Mouse (Mus musculus): ENCODE data around the gene Sun5.
"Not testable (repeated sequence)": the region's sequence is repeated elsewhere in the genome, so short reads cannot be mapped to it uniquely, and the experiment has no call there.

Sun5 gene

DNA sequence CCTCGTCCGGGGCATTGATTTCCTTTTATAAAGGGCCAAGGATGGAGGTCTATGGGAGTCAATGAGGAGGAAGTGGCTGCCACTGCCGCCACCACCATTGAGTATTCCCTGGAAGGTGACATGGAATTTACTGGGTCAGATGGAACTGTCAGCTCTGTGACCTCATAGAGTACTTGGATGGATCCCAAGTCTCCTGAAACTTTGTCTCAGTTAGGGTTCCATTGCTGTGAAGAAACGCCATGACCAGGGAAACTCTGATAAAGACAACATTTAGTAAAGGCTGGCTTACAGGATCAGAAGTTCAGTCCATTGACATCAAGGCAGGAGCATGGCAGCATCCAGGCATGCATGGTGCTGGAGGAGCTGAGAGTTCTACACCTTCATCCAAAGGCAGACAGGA lies at the start of gene Sun5:
Gene Sun5, minus strand, starts transcription at position 101 of the 400 bp plus-strand sequence.
- no peak for DNase-seq (ENCODE audit: low read depth in 1 of 2, low spot score in 2 of 2)

DNA sequence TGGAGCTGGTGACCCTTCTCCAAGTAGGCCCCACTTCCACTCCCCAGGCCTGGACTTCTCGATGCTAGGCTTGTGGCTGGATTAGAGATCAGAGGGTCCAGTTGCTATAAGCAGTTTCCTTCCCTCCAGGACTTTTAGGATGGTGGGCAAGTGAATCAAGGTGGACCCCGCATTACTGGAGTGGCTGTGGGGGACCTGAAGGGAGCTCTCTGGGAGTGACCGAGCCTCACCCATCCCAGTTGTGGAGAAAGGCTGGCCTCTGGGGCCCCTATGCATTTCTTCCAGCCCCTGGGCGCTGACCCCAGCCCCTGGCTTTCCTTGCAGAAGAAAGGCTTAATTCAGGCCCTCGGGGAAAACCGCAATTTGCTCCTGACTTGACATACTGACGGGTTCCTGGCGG lies 47.0 kb upstream of the Sun5 start, which contains the start of gene Bpifb3:
Gene Bpifb3, plus strand, starts transcription at position 301 of the 400 bp plus-strand sequence.
- no peak for DNase-seq (ENCODE audit: low read depth in 1 of 2, low spot score in 2 of 2)

DNA sequence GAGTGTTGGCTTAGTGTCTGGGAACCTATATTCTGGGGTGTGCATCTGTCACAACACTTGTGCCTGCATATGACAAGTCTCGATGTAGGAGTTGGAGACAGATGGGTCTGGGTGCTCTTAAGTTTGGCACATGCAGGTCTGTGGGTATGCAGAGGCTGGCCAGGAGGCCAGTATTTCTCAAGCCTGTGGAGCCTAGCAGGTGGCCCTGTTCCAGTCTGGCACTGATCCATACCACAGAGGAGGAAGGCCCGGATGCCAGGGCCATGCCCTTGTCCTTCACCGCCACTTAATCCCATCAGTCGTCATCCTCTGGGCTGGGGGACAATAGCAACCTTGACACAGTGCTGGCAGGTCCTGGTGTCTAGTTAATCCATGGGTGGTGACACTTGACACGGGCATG lies 43.3 kb upstream of the Sun5 start:
- DNase-seq (ENCODE audit: low read depth in 1 of 2, low spot score in 2 of 2) = no peak

DNA sequence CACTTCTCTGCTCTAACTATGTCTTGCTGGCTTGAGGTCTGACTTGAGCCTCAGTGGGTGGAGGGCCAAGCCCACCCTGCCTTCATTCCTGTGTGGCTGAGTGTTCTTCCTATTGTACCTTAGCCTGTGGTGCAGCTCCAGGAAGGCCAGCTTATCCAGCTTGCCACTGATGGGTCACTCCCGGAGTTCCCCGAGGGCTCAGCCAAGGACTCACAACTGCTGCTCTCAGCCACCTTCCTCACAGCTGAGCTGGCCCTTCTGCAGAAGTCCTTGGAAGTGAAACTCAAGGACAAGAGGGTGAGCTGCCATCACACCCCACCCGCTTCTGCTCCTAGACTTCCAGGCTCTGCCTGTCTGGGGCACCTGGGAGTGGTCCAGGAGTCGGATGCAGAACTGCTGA lies 35.7 kb upstream of the Sun5 start:
- DNase-seq (ENCODE audit: low read depth in 1 of 2, low spot score in 2 of 2) = no peak

- no peak for DNase-seq (ENCODE audit: low read depth in 1 of 2, low spot score in 2 of 2)
These were observed 31.8 kb upstream of the Sun5 start for GRCm38 (mm10) chr2:153902726-153903125.

DNA sequence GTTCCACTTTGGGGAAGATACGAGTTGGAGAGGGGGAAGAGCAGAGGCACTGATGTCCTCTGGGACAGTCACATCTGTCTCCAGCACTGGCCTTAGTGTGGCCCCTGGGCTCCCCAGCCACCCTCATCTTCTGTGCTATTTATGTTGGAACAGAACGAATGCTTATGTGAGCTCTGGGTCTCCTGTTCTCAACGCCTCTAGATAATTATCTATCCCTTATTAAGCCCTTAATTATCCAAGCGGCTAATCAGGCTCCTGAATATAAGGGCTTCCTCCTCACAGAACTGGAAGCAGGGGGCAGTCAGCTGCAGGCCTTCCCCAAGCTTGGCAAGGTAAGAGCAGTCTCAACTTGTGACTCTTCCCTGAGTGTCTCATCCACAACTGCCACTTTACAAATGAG lies 29.2 kb upstream of the Sun5 start, which contains the start of gene Bpifb6:
Gene Bpifb6, plus strand, starts transcription at position 301 of the 400 bp plus-strand sequence.
- DNase-seq (ENCODE audit: low read depth in 1 of 2, low spot score in 2 of 2) = no peak

DNA sequence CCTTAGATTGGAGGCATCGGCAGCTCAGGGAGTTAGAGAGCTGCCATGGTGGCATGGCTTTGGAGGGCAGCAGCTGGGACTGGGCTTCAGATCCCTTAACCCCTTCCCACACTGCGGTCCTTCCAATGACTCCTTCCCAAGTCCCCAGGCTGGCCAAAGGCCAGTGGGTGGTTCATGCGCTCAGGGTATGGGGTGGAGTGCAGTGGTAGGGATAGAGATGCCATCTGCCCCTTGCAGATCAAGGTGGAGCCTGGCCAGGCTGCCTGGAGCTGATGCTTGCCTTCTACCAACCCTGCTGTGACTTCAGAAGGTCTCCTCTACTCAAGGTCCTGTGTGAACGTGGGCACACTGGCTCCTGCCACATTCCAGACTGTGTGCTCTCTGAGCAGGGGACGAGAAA lies 28.2 kb upstream of the Sun5 start:
- no peak for DNase-seq (ENCODE audit: low read depth in 1 of 2, low spot score in 2 of 2)

DNA sequence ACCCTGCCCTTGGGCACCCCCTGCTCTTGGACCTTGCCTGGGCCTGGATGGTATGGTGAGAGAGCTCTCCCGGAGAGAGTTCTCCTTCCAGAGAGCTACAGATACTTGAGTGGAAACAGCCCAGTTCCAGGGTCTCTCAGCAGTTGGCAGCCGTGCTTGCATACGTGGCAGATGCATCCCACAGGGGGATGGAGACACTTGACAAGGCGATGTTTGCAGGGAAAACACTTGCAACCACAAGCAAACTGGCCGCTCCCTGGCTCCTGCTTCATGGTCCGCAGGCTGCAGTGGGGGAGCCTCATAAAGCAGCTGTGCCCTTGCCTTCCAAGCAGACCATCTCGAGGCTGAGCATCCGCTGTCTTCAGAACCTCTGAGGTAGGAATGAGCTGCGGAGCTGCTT lies 3.9 kb upstream of the Sun5 start, which contains the start of gene Bpifb2:
Gene Bpifb2, plus strand, starts transcription at position 301 of the 400 bp plus-strand sequence.
- DNase-seq (ENCODE audit: low read depth in 1 of 2, low spot score in 2 of 2) = no peak

GRCm38 (mm10) chr2:153861960-153862359 lies 8.9 kb downstream of the Sun5 start:
- DNase-seq (ENCODE audit: low read depth in 1 of 2, low spot score in 2 of 2) = no peak

DNA sequence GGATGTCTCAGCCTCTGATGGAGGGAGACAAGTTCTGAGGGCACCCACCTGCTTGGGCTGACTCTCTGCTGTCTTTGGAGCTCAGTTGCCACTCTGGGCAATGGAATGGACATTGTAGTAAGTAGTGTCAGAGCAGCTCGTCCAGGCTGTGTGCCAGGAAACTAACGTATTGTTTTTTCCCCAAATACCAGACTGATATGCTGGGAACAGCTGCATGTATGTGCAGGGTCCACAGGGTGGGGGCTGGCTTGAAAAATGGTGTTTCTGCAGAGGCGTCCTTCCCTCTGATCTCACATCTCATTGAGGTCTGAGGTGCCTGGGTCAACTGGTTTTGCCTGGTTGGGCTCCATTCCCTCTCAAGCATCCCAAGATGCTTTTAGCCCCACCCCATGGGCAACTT lies 10.2 kb downstream of the Sun5 start:
- DNase-seq (ENCODE audit: low read depth in 1 of 2, low spot score in 2 of 2) = no peak

DNA sequence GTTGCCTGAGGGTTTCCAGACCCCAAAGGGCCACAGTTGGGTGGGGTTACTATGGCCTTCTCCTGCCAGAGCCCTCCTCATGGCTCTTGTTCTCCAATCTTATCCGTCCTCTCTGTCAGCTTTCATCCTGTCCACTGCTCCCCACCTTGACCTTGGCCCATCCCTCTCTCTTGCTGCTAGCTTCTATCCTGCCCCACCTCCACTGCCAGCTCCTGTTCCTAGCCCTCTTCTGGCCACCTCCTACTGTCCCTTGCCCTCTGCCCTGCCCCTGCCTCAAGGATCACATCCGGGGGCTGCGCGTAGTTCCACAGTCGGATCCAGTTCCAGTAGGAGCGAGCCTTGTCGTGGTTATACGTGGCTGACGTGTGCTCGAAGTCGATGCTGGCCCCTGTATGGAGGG lies 10.6 kb downstream of the Sun5 start:
- no peak for DNase-seq (ENCODE audit: low read depth in 1 of 2, low spot score in 2 of 2)

GRCm38 (mm10) chr2:153859581-153859980 lies 11.3 kb downstream of the Sun5 start:
- DNase-seq (ENCODE audit: low read depth in 1 of 2, low spot score in 2 of 2) = no peak

DNA sequence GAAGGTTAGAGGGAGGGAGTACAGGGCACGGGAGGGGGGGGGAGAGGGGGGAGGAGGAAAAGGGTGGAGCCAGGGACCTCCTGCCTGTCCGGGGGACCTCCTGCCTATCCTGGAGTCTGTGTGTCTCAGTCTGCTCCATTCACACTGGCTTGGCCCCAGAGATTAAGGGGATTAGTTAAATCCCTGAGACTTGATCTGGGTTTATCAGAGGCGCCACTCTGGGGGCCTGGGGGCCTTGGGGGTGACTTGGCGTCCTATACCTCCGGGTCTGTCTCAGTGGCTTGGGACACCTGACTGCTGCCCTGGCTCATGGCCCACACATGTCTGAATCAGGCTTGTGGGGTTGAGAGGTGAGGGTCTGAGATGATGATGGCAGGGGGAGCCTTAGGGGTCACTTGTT lies 17.3 kb downstream of the Sun5 start:
- no peak for DNase-seq (ENCODE audit: low read depth in 1 of 2, low spot score in 2 of 2)

DNA sequence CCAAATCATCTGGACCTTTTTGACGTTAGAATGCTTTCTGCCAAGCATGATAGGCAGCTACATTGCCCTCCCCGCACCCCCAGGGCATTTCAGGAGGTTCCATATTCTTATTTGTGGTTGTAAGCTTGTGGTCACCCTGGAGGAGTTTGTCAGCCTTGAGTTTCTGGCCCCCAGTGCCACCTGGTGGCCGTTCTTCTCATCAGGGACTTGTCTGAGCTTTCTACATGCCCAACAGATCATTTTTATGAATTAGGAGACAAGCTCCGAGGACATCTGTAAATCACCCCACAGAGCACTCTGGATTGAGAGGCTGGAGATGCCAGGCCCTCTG lies 19.9 kb downstream of the Sun5 start:
- DNase-seq (ENCODE audit: low read depth in 1 of 2, low spot score in 2 of 2) = peak in 1 of 2 experiments; percentile 10

DNA sequence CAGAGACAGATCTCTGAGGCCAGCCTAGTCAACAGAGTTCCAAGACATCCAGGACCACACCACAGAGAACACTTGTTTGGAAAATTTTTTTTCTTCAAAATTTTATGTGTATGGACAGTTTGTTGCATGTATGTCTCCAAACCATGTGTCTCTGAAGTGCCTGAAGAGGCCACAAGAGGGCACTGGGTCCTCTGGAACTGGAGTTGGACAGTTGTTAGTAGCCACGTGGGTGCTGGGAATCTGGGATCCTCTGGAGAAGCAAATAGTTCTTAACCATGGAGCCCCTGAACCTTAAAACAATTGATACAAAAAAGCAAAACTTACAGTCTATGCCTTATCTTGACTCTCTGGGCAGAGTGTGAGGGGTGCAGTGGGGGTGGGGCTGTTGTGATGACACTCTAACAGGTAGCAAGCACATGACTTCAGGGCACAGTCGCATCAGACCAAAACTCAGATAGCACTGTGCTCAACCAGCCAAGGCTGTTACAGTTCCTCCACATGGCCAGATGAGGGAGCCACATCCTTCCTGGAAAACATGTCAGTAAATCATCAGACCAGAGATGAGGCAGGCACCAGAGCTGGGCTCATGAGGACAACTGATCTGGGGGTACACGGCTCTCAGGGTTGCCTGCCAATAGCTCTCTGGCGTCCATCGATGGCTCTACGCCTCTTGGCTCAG lies 20.4 kb downstream of the Sun5 start:
- DNase-seq (ENCODE audit: low read depth in 1 of 2, low spot score in 2 of 2) = no peak

GRCm38 (mm10) chr2:153848389-153848788 lies 22.5 kb downstream of the Sun5 start:
- DNase-seq (ENCODE audit: low read depth in 1 of 2, low spot score in 2 of 2) = no peak

GRCm38 (mm10) chr2:153842854-153843253 lies 28.0 kb downstream of the Sun5 start:
- no peak for DNase-seq (ENCODE audit: low read depth in 1 of 2, low spot score in 2 of 2)

DNA sequence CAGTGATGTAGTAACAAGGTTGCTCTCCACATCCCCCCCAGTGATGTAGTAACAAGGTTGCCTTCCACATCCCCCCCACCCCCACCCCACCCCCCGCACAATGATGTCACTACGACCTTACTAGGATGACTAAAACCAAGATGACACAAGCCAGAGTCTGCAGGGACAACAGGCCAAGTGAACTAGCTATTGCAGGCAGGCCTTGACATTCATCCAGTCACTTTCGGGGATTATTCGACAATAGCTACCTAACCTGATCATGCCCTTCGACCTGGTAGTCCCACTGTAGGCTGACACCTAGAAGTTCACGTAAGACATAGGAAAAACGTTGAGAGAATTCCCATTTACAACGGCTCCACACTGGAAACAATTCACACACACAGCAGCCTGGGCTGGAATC lies 37.6 kb downstream of the Sun5 start:
- DNase-seq (ENCODE audit: low read depth in 1 of 2, low spot score in 2 of 2) = no peak

GRCm38 (mm10) chr2:153828704-153829103 lies 42.2 kb downstream of the Sun5 start:
- no peak for DNase-seq (ENCODE audit: low read depth in 1 of 2, low spot score in 2 of 2)

DNA sequence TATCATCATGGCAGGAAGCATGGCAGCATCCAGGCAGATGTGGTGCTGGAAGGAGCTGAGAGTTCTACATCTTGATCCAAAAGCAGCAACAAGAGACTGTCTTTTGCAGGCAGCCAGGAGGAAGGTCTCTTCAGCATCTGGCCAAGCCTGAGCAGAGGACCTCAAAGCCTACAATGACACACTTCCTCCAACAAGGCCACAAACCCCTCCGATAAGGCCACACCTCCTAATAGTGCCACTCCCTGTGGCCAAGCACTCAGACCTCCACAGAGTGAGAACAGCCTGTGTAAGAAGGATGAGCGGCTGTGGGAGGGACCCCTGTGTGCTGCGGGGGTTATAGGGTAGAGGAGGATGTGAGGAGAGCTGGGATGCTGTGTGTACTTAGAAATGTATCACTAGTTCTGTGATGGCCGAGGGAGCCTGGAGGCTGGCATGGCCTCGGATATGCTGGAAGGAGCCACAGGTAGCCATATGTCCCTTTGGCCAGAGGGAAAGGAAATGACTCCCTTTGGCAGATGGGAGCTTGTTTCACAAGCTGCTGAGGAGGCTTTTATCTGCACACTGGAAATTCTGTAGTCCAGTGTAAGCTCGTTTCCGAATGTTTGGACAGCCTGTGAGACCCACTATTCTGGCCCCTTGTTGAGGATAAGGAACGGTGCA lies 43.6 kb downstream of the Sun5 start:
- DNase-seq (ENCODE audit: low read depth in 1 of 2, low spot score in 2 of 2) = no peak

- DNase-seq (ENCODE audit: low read depth in 1 of 2, low spot score in 2 of 2) = not testable (repeated sequence)
These were observed 45.0 kb downstream of the Sun5 start for GRCm38 (mm10) chr2:153825900-153826299.

- DNase-seq (ENCODE audit: low read depth in 1 of 2, low spot score in 2 of 2) = no peak
These were observed 46.3 kb downstream of the Sun5 start for GRCm38 (mm10) chr2:153824593-153824992.
